Mouse (Mus musculus): ENCODE measurements at regions not wholly inside any gene's neighbourhood (a gene's known extent, or its start where the extent isn't known, plus 50 kb on each side); places are given as distances from the start of the nearest gene placed in this dataset.

DNA sequence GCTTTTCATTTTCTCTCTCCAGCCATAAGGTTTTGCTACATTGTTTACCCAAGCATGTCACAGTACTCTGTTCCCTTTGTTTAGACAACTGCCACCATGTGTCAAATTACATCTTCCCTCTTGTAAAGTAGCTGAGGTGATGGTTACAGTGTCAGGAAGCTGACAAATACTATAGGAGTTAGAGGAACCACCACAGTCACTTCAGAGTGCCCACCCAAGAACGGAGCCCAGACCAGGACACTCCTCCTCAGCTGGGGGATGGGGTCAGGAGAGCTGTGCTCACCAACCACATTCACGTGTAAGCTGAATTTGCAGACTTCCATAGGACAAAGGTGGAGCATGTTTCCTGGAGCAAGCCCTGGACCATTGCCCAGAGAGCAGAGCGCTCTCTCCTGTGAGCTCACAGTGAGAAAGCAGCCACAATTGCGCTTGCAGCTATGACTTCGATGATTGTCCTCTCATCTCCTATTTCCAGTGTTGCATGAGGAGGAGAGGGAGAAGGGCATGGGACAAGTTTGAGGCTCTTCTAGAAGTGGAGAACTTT lies 487.5 kb downstream of the Ajap1 start:
- TF ChIP-seq SIN3A (IDR thresholded peaks at IDR 0.05; ENCODE audit: low read length) (no peak), MEF2A (IDR thresholded peaks at IDR 0.05; ENCODE audit: extremely low read depth, insufficient replicate concordance, low read depth, low read length, poor library complexity, severe bottlenecking) (no peak), USF2 (IDR thresholded peaks at IDR 0.05; ENCODE audit: borderline replicate concordance in 1 of 2, insufficient read depth in 1 of 2, low read depth in 1 of 2, low read length in 2 of 2) (no peak), ZKSCAN1 (IDR thresholded peaks at IDR 0.05; ENCODE audit: low read depth, low read length) (no peak), CTCF (IDR thresholded peaks at IDR 0.05 in 2 of 3, conservative IDR thresholded peaks at IDR 0.05 in 1 of 3; ENCODE audit: control insufficient read depth in 1 of 3, insufficient read depth in 1 of 3, low read depth in 2 of 3, low read length in 3 of 3, poor library complexity in 1 of 3, severe bottlenecking in 1 of 3) (no peak), POLR2A (IDR thresholded peaks at IDR 0.05; ENCODE audit: control insufficient read depth in 1 of 2, insufficient read depth in 1 of 2, low read depth in 1 of 2, low read length in 2 of 2, poor library complexity in 1 of 2) (no peak), POLR2AphosphoS2 (IDR thresholded peaks at IDR 0.05; ENCODE audit: low read length) (no peak), UBTF (IDR thresholded peaks at IDR 0.05; ENCODE audit: borderline replicate concordance, insufficient read depth, low read depth, low read length) (no peak), ZMIZ1 (IDR thresholded peaks at IDR 0.05; ENCODE audit: low read depth, low read length) (no peak), EP300 (IDR thresholded peaks at IDR 0.05; ENCODE audit: low read depth in 1 of 2, low read length in 2 of 2) (no peak)
